Mouse (Mus musculus): ENCODE measurements around the gene Gpr34. TPM values are rescaled to one million over a fixed set of nuclear protein-coding genes. Genes with fewer than 3 reads are reported as not detected.

Gene Gpr34
- polyA plus RNA-seq (2012; rRNA removed): 3.5 and 3.8 TPM in 2 replicates

GRCm38 (mm10) chrX:13631599-13632283, at the start of gene Gpr34:
Gene Gpr34, plus strand, starts transcription at chrX:13632089.
- no peak for DNase-seq (ENCODE audit: low spot score)

DNA sequence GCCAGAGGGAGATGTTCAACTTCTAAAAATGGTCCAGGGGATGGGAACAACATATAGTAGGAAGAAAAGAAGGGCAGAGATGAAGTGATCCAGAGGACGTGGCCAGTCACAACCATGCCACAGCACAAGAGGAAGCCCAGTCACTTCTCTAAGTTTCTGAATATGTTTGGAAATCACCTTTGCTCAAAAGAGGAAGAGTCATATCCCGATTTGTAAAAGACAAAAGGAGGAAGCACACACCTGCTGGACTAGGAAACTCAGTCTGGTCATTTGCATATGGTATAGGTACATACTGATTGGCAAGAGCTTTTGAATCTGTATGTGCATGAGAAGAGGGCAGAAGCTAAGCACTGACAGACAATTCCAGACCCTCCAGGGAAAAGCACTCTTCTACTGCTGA, 32.5 kb upstream of the Gpr34 start:
- DNase-seq (ENCODE audit: low spot score): no peak

GRCm38 (mm10) chrX:13599966-13600365, 31.9 kb upstream of the Gpr34 start:
- no peak for DNase-seq (ENCODE audit: low spot score)

GRCm38 (mm10) chrX:13606741-13607140, 25.1 kb upstream of the Gpr34 start:
- no peak for DNase-seq (ENCODE audit: low spot score)

DNA sequence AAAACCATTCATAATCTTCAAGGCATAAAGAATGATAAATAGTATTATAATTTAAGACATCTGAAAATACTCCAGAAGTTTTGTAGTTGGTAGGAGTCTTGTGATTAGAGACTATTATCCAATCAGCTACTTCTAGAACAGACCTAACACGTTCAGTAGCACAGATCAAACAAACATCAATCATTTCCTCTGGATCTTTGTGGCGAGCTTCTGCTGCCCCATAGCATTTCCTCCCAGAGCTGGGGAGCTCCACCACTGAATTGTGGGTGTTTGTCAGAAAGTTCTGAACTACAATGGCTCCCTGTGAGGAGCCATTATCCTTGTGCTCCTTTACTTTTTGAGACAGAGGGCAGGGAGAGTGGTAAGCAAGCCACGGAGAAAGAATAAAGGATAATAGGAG, 24.1 kb upstream of the Gpr34 start:
- DNase-seq (ENCODE audit: low spot score): no peak

- no peak for DNase-seq (ENCODE audit: low spot score)
Measured at GRCm38 (mm10) chrX:13611114-13611513, 20.8 kb upstream of the Gpr34 start.

- DNase-seq (ENCODE audit: low spot score): no peak
Measured at GRCm38 (mm10) chrX:13612115-13612514, 19.8 kb upstream of the Gpr34 start.

- no peak for DNase-seq (ENCODE audit: low spot score)
Measured at GRCm38 (mm10) chrX:13616726-13617125, 15.2 kb upstream of the Gpr34 start.

DNA sequence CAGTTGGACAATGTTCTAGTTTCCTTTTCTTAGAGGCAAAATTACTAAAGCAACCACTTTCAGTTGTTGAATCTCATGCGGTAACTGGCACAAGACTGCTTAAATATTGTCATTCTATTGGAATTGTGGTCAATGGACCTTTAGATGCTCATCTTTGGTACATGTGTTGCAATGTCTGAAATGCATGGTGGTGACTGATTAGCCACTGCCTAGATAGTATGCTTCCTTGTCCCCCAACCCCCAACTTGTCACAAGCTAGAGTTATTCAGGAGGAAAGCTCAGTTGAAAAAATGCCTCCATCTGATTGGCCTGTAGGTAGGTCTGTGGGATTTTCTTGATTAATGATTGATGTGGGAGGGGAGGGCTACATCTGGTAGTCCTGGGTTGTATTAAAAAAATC, 14.6 kb upstream of the Gpr34 start:
- DNase-seq (ENCODE audit: low spot score): no peak

GRCm38 (mm10) chrX:13618476-13618875, 13.4 kb upstream of the Gpr34 start:
- DNase-seq (ENCODE audit: low spot score): no peak

DNA sequence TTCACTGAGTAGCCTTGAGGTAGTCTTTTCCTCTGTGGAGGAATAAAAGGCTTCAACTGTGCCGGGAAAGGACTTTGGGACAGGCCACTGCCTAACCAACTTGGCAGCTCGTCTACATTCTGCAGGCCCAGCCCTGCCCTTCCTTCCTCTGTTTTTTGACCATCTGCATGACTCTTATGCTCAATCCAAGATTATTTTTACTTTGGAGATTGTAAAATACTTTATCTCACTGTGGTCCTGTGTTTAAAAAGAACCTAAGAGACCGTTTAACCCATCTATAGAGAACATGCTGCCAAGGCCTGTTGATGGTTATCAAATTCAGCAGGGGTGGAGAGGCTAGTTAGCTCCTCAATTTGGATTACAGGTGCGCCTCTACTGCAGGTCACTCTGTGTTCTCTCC, 10.4 kb upstream of the Gpr34 start:
- DNase-seq (ENCODE audit: low spot score): no peak

GRCm38 (mm10) chrX:13622654-13623053, 9.2 kb upstream of the Gpr34 start:
- no peak for DNase-seq (ENCODE audit: low spot score)

- DNase-seq (ENCODE audit: low spot score): no peak
Measured at GRCm38 (mm10) chrX:13636398-13636797, 4.5 kb downstream of the Gpr34 start.

GRCm38 (mm10) chrX:13638894-13639293, 7.0 kb downstream of the Gpr34 start:
- DNase-seq (ENCODE audit: low spot score): no peak

- no peak for DNase-seq (ENCODE audit: low spot score)
Measured at GRCm38 (mm10) chrX:13651889-13652288, 20.0 kb downstream of the Gpr34 start.

DNA sequence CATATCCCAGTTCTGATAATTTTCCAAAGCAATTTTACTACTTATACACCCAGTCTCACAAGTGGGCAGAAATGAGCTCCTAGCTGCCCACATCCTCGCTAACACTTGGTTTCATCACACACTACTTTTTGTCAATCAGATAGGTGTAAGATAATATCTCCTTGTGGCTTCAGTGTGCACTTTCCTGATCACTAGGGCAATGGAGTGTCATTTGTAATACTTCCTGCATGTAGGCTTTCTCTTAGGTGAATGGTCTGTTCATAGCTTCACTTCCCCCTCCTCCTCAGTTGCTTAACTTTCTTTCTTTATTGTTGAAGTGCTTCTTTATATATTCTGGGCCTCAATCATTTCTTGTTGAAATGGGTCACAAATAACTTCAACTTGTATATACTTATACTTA, 20.4 kb downstream of the Gpr34 start:
- no peak for DNase-seq (ENCODE audit: low spot score)

- no peak for DNase-seq (ENCODE audit: low spot score)
Measured at GRCm38 (mm10) chrX:13655005-13655421, 23.1 kb downstream of the Gpr34 start.

- DNase-seq (ENCODE audit: low spot score): no peak
Measured at GRCm38 (mm10) chrX:13655906-13656305, 24.0 kb downstream of the Gpr34 start.

DNA sequence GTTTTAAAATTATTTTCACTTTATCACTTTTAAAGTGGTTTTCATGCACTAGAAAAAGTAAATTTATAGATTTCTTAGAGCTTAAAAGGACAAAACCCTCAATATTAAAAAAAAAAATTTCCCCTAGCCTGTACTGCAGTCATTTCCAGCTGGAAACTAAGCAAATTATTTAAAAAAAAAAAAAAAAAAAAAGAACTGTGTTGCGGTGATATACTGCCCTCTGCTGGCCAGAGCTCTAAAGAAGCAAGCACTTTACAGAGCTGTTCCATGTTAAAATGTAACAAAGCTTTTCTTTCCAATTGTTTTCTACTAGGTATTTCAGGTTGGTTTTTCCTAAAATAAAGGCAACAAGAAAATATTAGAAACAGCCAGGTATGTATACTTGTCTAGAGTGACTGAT, 24.8 kb downstream of the Gpr34 start:
- no peak for DNase-seq (ENCODE audit: low spot score)

- no peak for DNase-seq (ENCODE audit: low spot score)
Measured at GRCm38 (mm10) chrX:13658616-13659140, 26.8 kb downstream of the Gpr34 start.

DNA sequence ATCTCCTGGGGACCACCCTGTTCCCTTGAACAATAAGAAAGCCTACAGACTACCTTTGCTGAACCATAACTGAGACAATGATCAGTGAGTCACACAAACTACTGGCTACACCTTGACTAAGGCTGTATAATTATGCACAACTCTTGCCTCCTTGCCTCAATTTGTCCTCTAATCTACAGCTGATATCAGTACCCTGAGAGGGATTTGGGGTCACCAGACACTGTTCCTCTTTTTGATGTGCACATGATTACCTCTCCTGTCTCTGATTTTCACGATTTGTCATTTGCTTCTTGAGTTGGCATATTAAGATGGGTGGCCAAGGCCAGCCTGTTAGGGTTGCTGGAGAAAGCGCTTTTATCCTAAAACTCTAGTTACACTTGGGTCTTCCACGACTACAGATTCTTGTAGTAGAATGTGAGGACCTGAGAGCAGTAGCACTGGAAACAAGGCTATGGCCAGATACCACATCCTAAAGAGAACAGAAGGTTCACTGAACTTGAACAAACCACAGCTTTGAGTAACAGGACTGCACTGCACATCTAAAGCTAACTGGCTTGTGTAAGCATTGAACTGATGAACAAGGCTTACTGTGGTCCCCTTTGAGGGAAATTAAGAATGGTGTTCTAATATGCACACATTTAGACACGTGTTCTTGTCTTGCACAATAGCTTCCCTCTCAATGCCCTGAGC, 27.5 kb downstream of the Gpr34 start:
- DNase-seq (ENCODE audit: low spot score): no peak

DNA sequence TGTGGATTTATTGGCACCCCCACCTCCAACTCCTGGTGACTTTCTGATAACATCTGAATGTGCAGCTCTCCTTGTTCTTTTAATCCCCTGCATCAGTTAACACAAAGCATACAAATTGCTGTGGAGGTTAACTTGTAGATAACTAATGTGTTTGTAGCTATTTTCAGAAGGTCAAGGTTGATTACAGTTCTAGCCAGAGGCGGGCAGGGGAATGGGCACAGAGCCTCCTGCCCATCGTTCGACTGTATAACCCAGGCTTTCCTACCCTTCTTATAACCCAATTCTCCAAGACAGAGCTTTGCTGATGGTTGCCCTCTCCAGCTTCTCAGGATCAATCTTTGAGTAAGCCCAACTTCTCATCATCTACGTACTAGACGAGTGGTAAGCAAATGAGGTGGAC, 29.2 kb downstream of the Gpr34 start, which contains the start of gene Gpr82:
Gene Gpr82, plus strand, starts transcription at position 301 of the 400 bp plus-strand sequence.
- no peak for DNase-seq (ENCODE audit: low spot score)

DNA sequence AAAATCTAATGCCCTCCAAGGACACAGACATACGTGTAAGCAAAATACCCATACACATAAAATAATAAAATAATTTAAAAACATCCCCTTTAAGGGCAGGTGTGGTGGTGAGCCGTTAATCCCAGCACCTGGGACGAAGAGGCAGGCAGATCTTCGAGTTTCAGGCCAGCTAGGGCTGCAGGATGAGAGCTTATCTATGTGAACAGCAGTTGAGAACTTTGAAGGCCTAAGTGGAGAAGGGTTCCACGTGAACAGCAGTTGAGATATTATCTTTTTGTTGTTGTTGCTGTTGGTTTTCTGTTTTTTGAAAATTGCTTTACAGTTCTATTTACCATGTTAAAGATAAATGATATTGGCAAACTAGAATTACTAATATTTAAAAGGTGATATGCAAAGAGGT, 37.0 kb downstream of the Gpr34 start:
- no peak for DNase-seq (ENCODE audit: low spot score)

All from urinary bladder, adult 2 months (tissue).